Mouse (Mus musculus) liver, postnatal 0 days (tissue): ENCODE data around the gene Cadm4. TPM values are rescaled to one million over a fixed set of nuclear protein-coding genes. Genes with fewer than 3 reads are reported as not detected.

Experiments
- ATAC-seq: fragments of 200-750 bp; cut with Nextera tagmentation; 2 replicates; pipeline ENCODE4 v1.8.0; 2017; ENCODE audit warnings: mild to moderate bottlenecking, moderate library complexity
- DNase-seq: peaks from one replicate; pipeline ENCODE4 v3.0.0-alpha.2; 2016
- H3K27ac ChIP-seq: fragments of 300-500 bp; sonication (generic); 2 replicates; pipeline ENCODE4 v1.5.1; 2014; ENCODE audit warnings: antibody characterized with exemption, moderate library complexity, mild to moderate bottlenecking, low read depth
- H3K27me3 ChIP-seq: fragments of 300-500 bp; sonication (generic); 2 replicates; pipeline ENCODE4 v1.6.1; 2014; ENCODE audit warnings: low read length, control low read depth, mixed read lengths; ENCODE audit not compliant: insufficient read depth
- H3K36me3 ChIP-seq: fragments of 300-500 bp; sonication (generic); replicated peaks from 2 replicates; pipeline ENCODE4 v1.6.1; 2014; ENCODE audit warnings: mild to moderate bottlenecking, control low read depth, low read length, moderate library complexity, mixed read lengths; ENCODE audit not compliant: insufficient read depth
- H3K4me1 ChIP-seq: fragments of 300-500 bp; sonication (generic); 2 replicates; pipeline ENCODE4 v1.6.1; 2014; ENCODE audit warnings: antibody characterized with exemption, mild to moderate bottlenecking, control low read depth; ENCODE audit not compliant: insufficient read depth
- H3K4me2 ChIP-seq: fragments of 300-500 bp; sonication (generic); 2 replicates; pipeline ENCODE4 v1.6.1; 2014; ENCODE audit warnings: low read depth, mild to moderate bottlenecking, low read length, moderate library complexity, mixed read lengths
- H3K4me3 ChIP-seq: fragments of 300-500 bp; sonication (generic); 2 replicates; pipeline ENCODE4 v1.5.1; 2014; ENCODE audit warnings: low read depth, low read length
- H3K9ac ChIP-seq: fragments of 300-500 bp; sonication (generic); replicated peaks from 2 replicates; pipeline ENCODE4 v1.6.1; 2014; ENCODE audit warnings: mild to moderate bottlenecking, moderate library complexity
- H3K9me3 ChIP-seq: fragments of 300-500 bp; sonication (generic); 2 replicates; pipeline ENCODE4 v1.6.1; 2016; ENCODE audit warnings: mild to moderate bottlenecking, control low read depth, low read length, mixed read lengths
- CTCF ChIP-seq: sonication (generic); IDR thresholded peaks from 2 replicates; pipeline ENCODE4 v1.5.1; 2016; ENCODE audit warnings: antibody characterized with exemption, low read depth
- EP300 ChIP-seq: IDR thresholded peaks from 2 replicates; pipeline ENCODE4 v1.6.1; 2016; ENCODE audit warnings: antibody characterized with exemption, low read depth, mild to moderate bottlenecking
- WGBS: fragments of 180-500 bp; shearing (Covaris S2); extraction: QIAGEN DNeasy Blood & Tissue Kit; methylation state at CpG from one replicate; pipeline ENCODE4 v1.1.7; 2014; ENCODE audit not compliant: insufficient replicate concordance; 5-methylcytosine and 5-hydroxymethylcytosine counted together
- polyA plus RNA-seq: library from polyadenylated mRNA; unstranded; fragments of >200 nt; fragmentation: Nextera tagmentation; extraction: Ambion mirVana; gene quantifications from 2 replicates; pipeline ENCODE4 v1.2.1, GENCODE M21; 2015

Gene Cadm4
- polyA plus RNA-seq, 1 experiment from 2014 or later = 0.46 TPM

- peaks cover 15% of the 10 kb centered on the region for H3K4me1 ChIP-seq
- 0 out of 2 replicates have a peak, but pooled peaks cover 2% of the 10 kb centered on the region for H3K36me3 ChIP-seq
- no peaks in the 10 kb centered on the region for H3K27me3 ChIP-seq
- DNase-seq (no peak), ATAC-seq (no peak)
- 27% methylated on average over 13 of the region's 13 CpGs for WGBS
- peak overlapping the region; percentile 45; the same call in 1 of the 2 replicates for H3K27ac ChIP-seq
- no peak for TF ChIP-seq CTCF
- TF ChIP-seq EP300 = no peak
- H3K9me3 ChIP-seq = 0 out of 2 replicates have a peak, but pooled peaks cover 3% of the 10 kb centered on the region
- peak overlapping the region; percentile 81 for H3K4me3 ChIP-seq
- peak overlapping the region; percentile 85 for H3K9ac ChIP-seq
- peak overlapping the region; percentile 91 for H3K4me2 ChIP-seq
Measured at GRCm38 (mm10) chr7:24547534-24548036, 65.8 kb downstream of the Cadm4 start.

DNA sequence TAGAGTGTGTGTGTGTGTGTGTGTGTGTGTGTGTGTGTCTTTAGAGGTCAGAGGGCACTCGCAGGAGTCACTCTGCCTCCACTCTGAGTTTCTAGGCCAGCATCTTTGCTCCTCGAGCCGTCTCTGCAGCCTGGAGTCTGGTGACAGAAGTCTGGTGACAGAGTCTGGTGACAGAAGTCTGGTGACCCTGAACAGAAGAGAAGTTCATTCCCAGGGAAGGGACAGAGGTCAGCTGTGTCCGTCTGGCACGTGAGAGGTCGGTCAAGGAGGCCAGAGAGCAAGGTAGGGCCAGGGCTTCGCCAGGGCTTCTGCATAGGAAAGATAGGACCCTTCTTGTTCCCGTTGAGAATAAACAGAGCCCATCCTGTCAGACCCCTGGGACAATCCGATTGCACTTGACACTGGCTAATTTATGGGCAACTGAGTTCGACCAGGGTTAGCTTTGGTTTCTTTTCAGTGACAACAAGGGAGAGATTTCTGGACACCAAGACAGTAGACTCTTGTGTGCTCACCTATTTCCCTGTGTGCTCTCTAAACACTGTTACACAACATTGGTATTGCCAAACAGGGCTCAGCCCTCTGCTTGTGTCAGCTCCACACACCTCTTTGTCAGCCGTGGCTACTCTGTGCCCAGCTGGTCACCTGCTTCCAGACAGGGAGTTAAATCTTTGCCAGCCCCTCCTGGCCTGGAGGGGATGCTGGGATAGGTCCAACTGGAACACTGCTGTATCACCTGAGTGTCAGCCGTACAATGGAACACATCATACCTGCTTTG lies 70.3 kb downstream of the Cadm4 start:
- Histone ChIP-seq H3K27me3 (no peaks in the 10 kb centered on the region), H3K27ac (peak overlapping the region; percentile 90), H3K4me2 (peak overlapping the region; percentile 35; the same call in 1 of the 2 replicates), H3K4me3 (no peak overlapping the region), H3K9ac (0 out of 2 replicates have a peak overlapping the region, but pooled peaks have one; percentile 34), H3K36me3 (peaks cover 11% of the 10 kb centered on the region), H3K9me3 (no peaks in the 10 kb centered on the region), H3K4me1 (peaks cover 10% of the 10 kb centered on the region)
- DNase-seq (peak; percentile 65), ATAC-seq (peak; percentile 99)
- WGBS = 59% methylated on average over 12 of the region's 12 CpGs
- TF ChIP-seq EP300 (peak; percentile 68), CTCF (no peak)

Other genes starting within 250 kb of the Cadm4 start
- gene Zfp109, start 244.5 kb upstream of the Cadm4 start, polyA plus RNA-seq = 0.40 and 0.65 TPM in 2 replicates
- 0.31 and 0.79 TPM in 2 replicates for gene Zfp108, start 227.2 kb upstream of the Cadm4 start, polyA plus RNA-seq
- 1.1 and 1.2 TPM in 2 replicates for gene Zfp93, start 211.6 kb upstream of the Cadm4 start, polyA plus RNA-seq
- gene Zfp61, start 180.8 kb upstream of the Cadm4 start, polyA plus RNA-seq = 1.6 and 1.8 TPM in 2 replicates
- gene Zfp94, start 165.4 kb upstream of the Cadm4 start, polyA plus RNA-seq = 1.8 and 2.2 TPM in 2 replicates
- not detected in 2 replicates for gene Tescl, start 148.1 kb upstream of the Cadm4 start, polyA plus RNA-seq
- gene Lypd5, start 132.8 kb upstream of the Cadm4 start, polyA plus RNA-seq = 0.06 TPM in 1 of 2 replicates, not detected in the other
- 41.0 and 41.9 TPM in 2 replicates for gene Kcnn4, start 111.8 kb upstream of the Cadm4 start, polyA plus RNA-seq
- 8.2 and 8.7 TPM in 2 replicates for gene Smg9, start 82.4 kb upstream of the Cadm4 start, polyA plus RNA-seq
- gene Irgc1, start 29.7 kb upstream of the Cadm4 start, polyA plus RNA-seq = 0.18 and 0.28 TPM in 2 replicates
- gene Plaur, start 19.5 kb upstream of the Cadm4 start, polyA plus RNA-seq = 9.3 and 10.8 TPM in 2 replicates
- 3.3 and 4.1 TPM in 2 replicates for gene Zfp428, start 25.0 kb downstream of the Cadm4 start, polyA plus RNA-seq
- gene AC161166.1, start 30.4 kb downstream of the Cadm4 start, polyA plus RNA-seq = not detected in 2 replicates
- 1.3 and 1.6 TPM in 2 replicates for gene Irgq, start 48.7 kb downstream of the Cadm4 start, polyA plus RNA-seq
- 0.13 TPM in 1 of 2 replicates, not detected in the other for gene Pinlyp, start 64.1 kb downstream of the Cadm4 start, polyA plus RNA-seq
- gene Xrcc1, start 64.3 kb downstream of the Cadm4 start, polyA plus RNA-seq = 17.9 and 18.0 TPM in 2 replicates
- gene Ethe1, start 105.5 kb downstream of the Cadm4 start, polyA plus RNA-seq = 39.7 and 40.9 TPM in 2 replicates
- 0.13 and 0.15 TPM in 2 replicates for gene Zfp575, start 105.6 kb downstream of the Cadm4 start, polyA plus RNA-seq
- 0.12 and 0.25 TPM in 2 replicates for gene Phldb3, start 128.7 kb downstream of the Cadm4 start, polyA plus RNA-seq
- not detected in 2 replicates for gene Lypd3, start 154.5 kb downstream of the Cadm4 start, polyA plus RNA-seq
- not detected in 2 replicates for gene Tex101, start 194.7 kb downstream of the Cadm4 start, polyA plus RNA-seq
- gene BC049730, start 227.2 kb downstream of the Cadm4 start, polyA plus RNA-seq = not detected in 2 replicates
- gene Gm4763, start 244.9 kb downstream of the Cadm4 start, polyA plus RNA-seq = not detected in 2 replicates